Mouse (Mus musculus): ENCODE data around the gene Zgrf1. TPM values are rescaled to one million over a fixed set of nuclear protein-coding genes. Genes with fewer than 3 reads are reported as not detected.

Zgrf1 gene
- total RNA-seq, 2 experiments from 2014 or later, result 0.73 to 0.78 TPM

GRCm38 (mm10) chr3:127553720-127554043 lies 393 bp downstream of the Zgrf1 start:
- intact Hi-C loops (cut with DNase I), result loop anchor here (5.0 kb wide), 2 partner anchors 231 to 371 kb away; no protein-coding TSS in a partner anchor
- DNase-seq (ENCODE audit: low spot score), result no peak

GRCm38 (mm10) chr3:127554723-127555122 lies 1.4 kb downstream of the Zgrf1 start:
- DNase-seq (ENCODE audit: low spot score), result no peak
- intact Hi-C loops (cut with DNase I), result loop anchor here (5.0 kb wide), 2 partner anchors 232 to 372 kb away; no protein-coding TSS in a partner anchor

GRCm38 (mm10) chr3:127558201-127558600 lies 4.9 kb downstream of the Zgrf1 start:
- no peak for DNase-seq (ENCODE audit: low spot score)
- intact Hi-C loops (cut with DNase I), result no loop called here

GRCm38 (mm10) chr3:127562974-127563373 lies 9.7 kb downstream of the Zgrf1 start:
- no peak for DNase-seq (ENCODE audit: low spot score)
- intact Hi-C loops (cut with DNase I), result no loop called here

GRCm38 (mm10) chr3:127565129-127565528 lies 11.8 kb downstream of the Zgrf1 start:
- DNase-seq (ENCODE audit: low spot score), result no peak
- intact Hi-C loops (cut with DNase I), result no loop called here

- intact Hi-C loops (cut with DNase I), result loop anchor here (5.0 kb wide), 1 partner anchor 185 kb away; no protein-coding TSS in a partner anchor
- DNase-seq (ENCODE audit: low spot score), result no peak
These were observed 19.3 kb downstream of the Zgrf1 start for GRCm38 (mm10) chr3:127572557-127572956.

- DNase-seq (ENCODE audit: low spot score), result no peak
- intact Hi-C loops (cut with DNase I), result no loop called here
These were observed 43.8 kb downstream of the Zgrf1 start for GRCm38 (mm10) chr3:127597136-127597535.

GRCm38 (mm10) chr3:127608109-127608508 lies 54.8 kb downstream of the Zgrf1 start:
- DNase-seq (ENCODE audit: low spot score), result no peak
- intact Hi-C loops (cut with DNase I), result no loop called here

- intact Hi-C loops (cut with DNase I), result loop anchor here (2.0 kb wide), 2 partner anchors 138 to 324 kb away; no protein-coding TSS in a partner anchor
- no peak for DNase-seq (ENCODE audit: low spot score)
These were observed 72.0 kb downstream of the Zgrf1 start for GRCm38 (mm10) chr3:127625296-127625695.

- DNase-seq (ENCODE audit: low spot score), result no peak
- intact Hi-C loops (cut with DNase I), result loop anchor here (2.0 kb wide), 2 partner anchors 137 to 323 kb away; no protein-coding TSS in a partner anchor
These were observed 72.6 kb downstream of the Zgrf1 start for GRCm38 (mm10) chr3:127625701-127626399.

- DNase-seq (ENCODE audit: low spot score), result no peak
- intact Hi-C loops (cut with DNase I), result no loop called here
These were observed 73.2 kb downstream of the Zgrf1 start for GRCm38 (mm10) chr3:127626524-127626923.

GRCm38 (mm10) chr3:127627151-127627955 lies 74.1 kb downstream of the Zgrf1 start:
- no peak for DNase-seq (ENCODE audit: low spot score)
- intact Hi-C loops (cut with DNase I), result no loop called here

- no peak for DNase-seq (ENCODE audit: low spot score)
- intact Hi-C loops (cut with DNase I), result no loop called here
These were observed 74.6 kb downstream of the Zgrf1 start for GRCm38 (mm10) chr3:127627956-127628310.

GRCm38 (mm10) chr3:127628311-127629184 lies 75.3 kb downstream of the Zgrf1 start:
- no peak for DNase-seq (ENCODE audit: low spot score)
- intact Hi-C loops (cut with DNase I), result no loop called here

- intact Hi-C loops (cut with DNase I), result no loop called here
- DNase-seq (ENCODE audit: low spot score), result no peak
These were observed 76.9 kb downstream of the Zgrf1 start for GRCm38 (mm10) chr3:127630190-127630589.

- DNase-seq (ENCODE audit: low spot score), result no peak
- intact Hi-C loops (cut with DNase I), result no loop called here
These were observed 77.6 kb downstream of the Zgrf1 start for GRCm38 (mm10) chr3:127630735-127631372.

GRCm38 (mm10) chr3:127631582-127631981 lies 78.3 kb downstream of the Zgrf1 start:
- intact Hi-C loops (cut with DNase I), result no loop called here
- no peak for DNase-seq (ENCODE audit: low spot score)

GRCm38 (mm10) chr3:127632531-127632930 lies 79.2 kb downstream of the Zgrf1 start:
- no peak for DNase-seq (ENCODE audit: low spot score)
- intact Hi-C loops (cut with DNase I), result no loop called here

All from heart, postnatal 25 days (tissue).